Mouse (Mus musculus) CH12F3 (cell line): Measurements from ENCODE around the gene 4933414I15Rik.

Experiments used
- in situ Hi-C: fragments of 300-500 bp; cut with MboI; formaldehyde crosslinking; loops from 2 replicates; pipeline ENCODE4 v1.14.3; 2020; ENCODE audit warnings: low sequenced_read_pairs

Gene 4933414I15Rik

DNA sequence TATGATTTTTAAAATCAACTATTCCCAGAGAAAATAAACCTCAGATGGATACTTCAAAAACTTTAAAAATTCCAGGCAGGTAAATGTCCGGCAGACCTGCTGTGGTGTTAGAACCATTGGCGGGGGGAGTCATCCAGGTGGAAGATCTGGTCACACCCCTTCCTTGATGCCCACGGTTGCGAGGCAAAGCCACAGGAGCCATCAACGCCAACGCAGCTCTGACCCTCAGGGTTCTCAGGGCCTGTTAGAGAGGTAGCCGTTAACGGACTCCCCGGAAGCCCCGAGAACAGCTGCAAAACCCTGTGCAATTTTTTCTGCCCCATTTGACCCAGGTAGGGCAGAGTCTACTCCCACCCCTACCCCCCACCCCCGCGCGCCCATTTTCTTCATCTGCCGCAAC is at the start of gene 4933414I15Rik:
4933414I15Rik (minus strand) TSS at position 260 of the 400 bp plus-strand sequence.
- in situ Hi-C loops = no loop called here

- in situ Hi-C loops = no loop called here
Observed at GRCm38 (mm10) chr11:50981667-50982066, 38.1 kb upstream of the 4933414I15Rik start, which contains the start of gene Olfr1377. Olfr1377 (plus strand) TSS chr11:50981967.

DNA sequence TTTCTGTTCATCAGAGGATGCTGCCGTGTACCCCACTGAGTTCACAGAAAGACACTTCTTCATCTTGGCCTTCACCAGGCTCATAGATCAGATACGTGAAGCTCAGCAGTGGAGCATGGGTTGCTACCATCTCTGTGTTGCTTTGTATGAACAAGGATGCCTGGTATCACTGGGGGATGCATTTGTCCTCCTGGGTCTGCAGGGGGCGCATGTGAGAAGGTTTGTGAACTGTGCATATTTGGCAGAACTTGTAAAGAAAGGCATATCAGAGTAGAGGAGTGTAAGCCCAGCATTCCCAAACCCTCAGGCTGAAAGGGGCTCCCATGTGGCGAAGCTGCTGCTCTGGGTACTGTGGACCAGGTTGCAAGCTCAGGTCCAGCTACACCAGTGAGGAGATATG is 33.7 kb upstream of the 4933414I15Rik start:
- in situ Hi-C loops = no loop called here

DNA sequence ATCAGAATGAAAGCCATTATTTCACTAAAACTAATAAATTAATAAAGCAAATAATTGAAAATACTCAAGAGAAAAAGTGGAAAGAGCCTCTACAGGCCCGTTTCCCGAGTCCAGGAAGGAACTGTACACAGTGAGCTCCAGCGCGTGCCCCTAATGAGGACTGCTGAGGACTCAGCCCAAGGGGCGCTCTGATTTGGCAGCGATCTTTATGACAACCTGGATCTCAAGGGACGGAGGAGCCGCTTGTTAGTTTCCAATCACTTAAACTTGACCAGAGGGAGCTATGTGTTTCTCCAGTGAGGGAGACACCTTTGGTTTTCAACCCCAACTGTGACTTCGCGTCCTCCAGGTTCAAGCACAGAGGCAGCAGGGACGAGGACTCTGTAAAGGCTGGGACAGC is 22.7 kb upstream of the 4933414I15Rik start, which contains the start of gene Olfr1378:
Olfr1378 (plus strand) TSS at position 301 of the 400 bp plus-strand sequence.
- in situ Hi-C loops = no loop called here

DNA sequence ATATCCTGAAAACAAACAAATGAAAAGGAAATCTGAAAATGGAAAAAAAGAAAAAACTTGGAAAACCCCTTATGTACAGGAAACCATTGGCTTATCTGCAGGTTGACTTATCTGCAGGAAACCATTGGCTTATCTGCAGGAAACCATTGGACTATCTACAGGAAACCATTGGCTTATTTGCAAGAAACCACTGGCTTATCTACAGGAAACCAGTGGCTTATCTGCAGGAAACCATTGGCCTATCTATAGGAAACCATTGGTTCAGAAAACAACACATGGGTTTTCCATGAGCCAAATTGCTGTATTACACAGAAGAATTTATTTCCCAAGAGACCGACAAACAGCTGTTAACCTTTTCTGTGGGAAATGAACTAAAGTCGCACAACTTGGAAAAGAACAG is 21.3 kb upstream of the 4933414I15Rik start:
- in situ Hi-C loops = no loop called here

- in situ Hi-C loops = no loop called here
Observed at GRCm38 (mm10) chr11:50953665-50954064, 10.1 kb upstream of the 4933414I15Rik start, which contains the start of gene Prop1. Prop1 (minus strand) TSS chr11:50953765.

- in situ Hi-C loops = no loop called here
Observed at GRCm38 (mm10) chr11:50952290-50952689, 8.7 kb upstream of the 4933414I15Rik start.

DNA sequence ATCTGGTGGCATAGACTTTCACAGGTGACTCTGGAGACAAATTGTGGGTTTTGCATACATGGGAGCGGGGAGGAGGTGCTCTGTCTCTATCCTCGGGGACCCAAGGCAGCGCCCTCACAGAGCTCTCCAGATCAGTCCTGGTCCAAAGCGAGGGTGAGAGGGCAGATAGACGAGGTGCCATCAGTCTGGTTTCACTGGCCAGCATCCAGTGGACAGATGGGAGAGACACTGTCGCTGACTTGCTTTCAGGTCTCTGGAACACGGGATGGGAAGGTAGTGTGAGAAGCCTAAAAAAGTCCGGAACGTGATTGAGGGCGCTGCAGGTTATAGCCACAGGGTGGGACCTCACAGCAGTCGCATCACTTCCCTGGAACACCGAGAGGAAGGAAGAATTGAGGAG is 1.2 kb downstream of the 4933414I15Rik start:
- in situ Hi-C loops = no loop called here

- in situ Hi-C loops = no loop called here
Observed at GRCm38 (mm10) chr11:50939621-50940366, 3.8 kb downstream of the 4933414I15Rik start.

GRCm38 (mm10) chr11:50938435-50938834 is 5.1 kb downstream of the 4933414I15Rik start:
- in situ Hi-C loops = no loop called here

GRCm38 (mm10) chr11:50932040-50932439 is 11.5 kb downstream of the 4933414I15Rik start:
- in situ Hi-C loops = no loop called here

GRCm38 (mm10) chr11:50931451-50931866 is 12.1 kb downstream of the 4933414I15Rik start, which contains the start of gene Zfp354b:
Zfp354b (minus strand) TSS chr11:50931633.
- in situ Hi-C loops = no loop called here

- in situ Hi-C loops = no loop called here
Observed at GRCm38 (mm10) chr11:50931021-50931420, 12.5 kb downstream of the 4933414I15Rik start.

DNA sequence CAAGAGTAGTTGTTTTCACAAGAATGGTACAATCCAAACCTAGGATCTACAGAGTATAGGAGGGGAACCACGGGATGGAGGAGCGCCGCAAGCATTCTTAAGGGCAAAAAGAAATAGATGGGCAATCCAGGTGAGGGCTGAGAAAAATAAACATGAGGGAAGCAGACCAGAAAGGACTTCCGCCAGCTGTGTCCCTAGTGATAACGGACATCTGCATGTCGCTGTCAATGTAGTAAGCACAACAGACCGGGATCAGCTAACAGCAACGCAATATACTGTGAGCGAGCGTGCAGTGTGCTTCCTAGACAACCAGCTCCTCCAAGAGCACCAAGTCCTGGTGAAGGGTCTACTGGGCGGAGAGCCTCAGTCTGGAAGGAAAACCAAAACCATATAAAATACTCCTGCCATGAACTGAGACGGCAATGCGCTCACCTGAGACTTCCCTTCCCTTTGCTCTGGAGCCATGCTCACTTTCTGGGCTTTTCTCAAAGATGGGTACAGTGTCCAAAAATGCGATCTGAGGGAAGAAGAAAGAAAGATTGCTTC is 13.0 kb downstream of the 4933414I15Rik start:
- in situ Hi-C loops = no loop called here

DNA sequence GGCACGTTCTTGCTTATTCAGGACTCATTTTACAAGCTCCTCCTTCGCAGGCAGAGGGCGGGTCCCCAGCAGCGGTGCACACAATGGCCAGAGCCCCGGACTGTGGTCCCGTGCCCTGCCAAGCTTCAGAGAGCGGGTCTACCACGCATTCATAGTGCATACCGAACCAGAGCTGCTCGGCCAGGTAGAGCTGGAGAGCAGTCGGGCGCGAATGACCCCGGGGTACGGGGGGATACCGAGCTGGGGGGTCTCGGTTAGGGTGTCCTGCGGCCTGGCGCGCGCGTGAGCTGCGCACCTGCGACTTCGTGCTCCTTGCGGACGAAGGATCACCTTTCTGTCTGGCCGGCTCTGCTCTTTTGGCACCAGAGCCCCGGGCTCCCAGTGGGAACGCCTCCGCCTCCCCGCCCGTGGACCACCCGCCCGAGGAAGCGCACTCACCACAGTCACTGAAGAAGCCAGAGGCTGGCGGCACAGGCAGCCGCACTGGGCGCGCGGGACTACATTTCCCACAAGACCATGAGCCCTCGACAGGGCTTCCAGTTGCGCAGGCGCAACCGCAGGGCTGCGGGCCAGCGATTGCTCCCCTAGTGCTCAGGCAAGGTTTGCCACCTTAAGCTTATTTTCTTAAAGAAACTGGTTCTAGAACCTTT is 27.8 kb downstream of the 4933414I15Rik start, which contains the start of gene Zfp2:
Zfp2 (minus strand) TSS at position 495 of the 650 bp plus-strand sequence.
- in situ Hi-C loops = no loop called here

DNA sequence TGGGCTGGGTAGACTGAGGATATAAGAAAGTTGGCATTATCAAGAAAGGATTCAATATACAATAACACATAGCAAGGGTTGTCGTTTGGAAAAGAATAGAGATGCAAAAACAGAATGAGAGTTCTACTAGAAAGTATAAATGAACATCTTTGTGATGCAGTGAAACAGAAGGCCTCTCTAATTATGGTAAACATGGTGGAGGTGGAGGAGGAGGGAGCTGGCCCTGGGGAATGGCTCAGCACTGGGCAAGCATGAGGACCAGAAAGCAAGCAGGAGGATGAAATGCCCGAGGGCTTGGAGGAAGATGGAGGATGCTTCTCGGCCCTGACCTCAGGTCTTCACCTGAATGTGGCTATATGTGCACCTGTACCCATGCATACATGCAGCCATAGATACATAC is 29.1 kb downstream of the 4933414I15Rik start:
- in situ Hi-C loops = no loop called here

GRCm38 (mm10) chr11:50913301-50913700 is 30.3 kb downstream of the 4933414I15Rik start:
- in situ Hi-C loops = no loop called here

GRCm38 (mm10) chr11:50908136-50908535 is 35.4 kb downstream of the 4933414I15Rik start:
- in situ Hi-C loops = no loop called here

GRCm38 (mm10) chr11:50897359-50897758 is 46.2 kb downstream of the 4933414I15Rik start:
- in situ Hi-C loops = no loop called here

DNA sequence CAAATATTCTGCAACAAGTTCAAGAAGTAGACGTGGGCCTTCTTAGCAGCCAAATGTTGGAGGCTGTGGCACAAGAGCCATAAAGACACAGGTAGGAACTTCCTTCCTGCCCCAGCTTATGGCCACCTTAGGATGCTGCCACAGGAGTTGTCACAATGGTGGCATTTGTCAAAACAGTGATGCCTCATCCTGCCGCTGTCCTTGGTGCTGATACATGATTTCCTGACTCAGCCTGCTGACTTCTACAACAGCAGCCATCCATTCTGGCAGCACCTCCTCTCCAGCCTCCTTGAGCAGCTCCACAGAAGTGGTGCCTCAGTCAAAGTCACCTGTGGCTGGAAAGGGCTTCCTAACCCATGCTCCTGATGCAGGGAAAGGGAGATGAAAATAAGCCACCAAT is 51.1 kb downstream of the 4933414I15Rik start:
- in situ Hi-C loops = no loop called here
